Mouse (Mus musculus) spleen, postnatal 10 days (tissue): ENCODE data around the gene Spns3.

Experiments
- DNase-seq, 2 experiments: peaks; one replicate each; pipeline ENCODE4 v3.0.0; 2021 to 2022; ENCODE audit warnings: low spot score in 2 of 2

Gene Spns3

GRCm38 (mm10) chr11:72518449-72518848 lies 31.9 kb downstream of the Spns3 start:
- no peak for DNase-seq

GRCm38 (mm10) chr11:72514967-72515366 lies 35.3 kb downstream of the Spns3 start:
- DNase-seq, result no peak

- no peak for DNase-seq
Measured at GRCm38 (mm10) chr11:72508651-72509050, 41.7 kb downstream of the Spns3 start.

- no peak for DNase-seq
Measured at GRCm38 (mm10) chr11:72507651-72508050, 42.7 kb downstream of the Spns3 start.

GRCm38 (mm10) chr11:72504016-72504797 lies 46.1 kb downstream of the Spns3 start:
- DNase-seq, result no peak

- no peak for DNase-seq
Measured at GRCm38 (mm10) chr11:72503501-72503921, 46.8 kb downstream of the Spns3 start.

- DNase-seq, result no peak
Measured at GRCm38 (mm10) chr11:72502236-72502635, 48.1 kb downstream of the Spns3 start.

- no peak for DNase-seq
Measured at GRCm38 (mm10) chr11:72501426-72502002, 48.8 kb downstream of the Spns3 start.

GRCm38 (mm10) chr11:72500139-72500538 lies 50.2 kb downstream of the Spns3 start:
- no peak for DNase-seq

- DNase-seq, result no peak
Measured at GRCm38 (mm10) chr11:72497367-72497766, 52.9 kb downstream of the Spns3 start.

GRCm38 (mm10) chr11:72496775-72497174 lies 53.5 kb downstream of the Spns3 start:
- no peak for DNase-seq

- no peak for DNase-seq
Measured at GRCm38 (mm10) chr11:72496066-72496465, 54.2 kb downstream of the Spns3 start.

GRCm38 (mm10) chr11:72494046-72494988 lies 56.0 kb downstream of the Spns3 start:
- DNase-seq, result no peak

GRCm38 (mm10) chr11:72491130-72491960 lies 59.0 kb downstream of the Spns3 start:
- DNase-seq, result no peak

GRCm38 (mm10) chr11:72489881-72490301 lies 60.4 kb downstream of the Spns3 start, which contains the start of gene Spns2:
Spns2 (minus strand) TSS chr11:72489904.
- DNase-seq, result peak; percentile 60 to 91

GRCm38 (mm10) chr11:72489397-72489796 lies 60.9 kb downstream of the Spns3 start:
- peak in 1 of 2 experiments; percentile 33 for DNase-seq

GRCm38 (mm10) chr11:72488753-72489271 lies 61.5 kb downstream of the Spns3 start:
- peak in 1 of 2 experiments; percentile 42 for DNase-seq

GRCm38 (mm10) chr11:72487739-72488138 lies 62.6 kb downstream of the Spns3 start:
- no peak for DNase-seq

- no peak for DNase-seq
Measured at GRCm38 (mm10) chr11:72487171-72487570, 63.1 kb downstream of the Spns3 start.

GRCm38 (mm10) chr11:72485960-72486359 lies 64.3 kb downstream of the Spns3 start:
- no peak for DNase-seq

- DNase-seq, result no peak
Measured at GRCm38 (mm10) chr11:72485157-72485556, 65.1 kb downstream of the Spns3 start.
